Mouse (Mus musculus) liver, embryonic 16.5 days (tissue): ENCODE results near the gene Ube2e2. TPM values are rescaled to one million over a fixed set of nuclear protein-coding genes. Genes with fewer than 3 reads are reported as not detected.

Source experiments
- ATAC-seq: fragments of 200-750 bp; cut with Nextera tagmentation; 2 replicates; pipeline ENCODE4 v1.8.0; 2017; ENCODE audit warnings: low read depth, mild to moderate bottlenecking, moderate number of reproducible peaks, moderate library complexity
- H3K27ac ChIP-seq: fragments of 300-500 bp; sonication (generic); 2 replicates; pipeline ENCODE4 v1.5.1; 2014; ENCODE audit warnings: mild to moderate bottlenecking, low read length
- H3K27me3 ChIP-seq: fragments of 300-500 bp; sonication (generic); 2 replicates; pipeline ENCODE4 v1.6.1; 2014; ENCODE audit warnings: low read depth, low read length, mixed read lengths; ENCODE audit not compliant: control insufficient read depth, insufficient read depth
- H3K36me3 ChIP-seq: fragments of 300-500 bp; sonication (generic); 2 replicates; pipeline ENCODE4 v1.6.1; 2014; ENCODE audit warnings: mild to moderate bottlenecking; ENCODE audit not compliant: control insufficient read depth, insufficient read depth
- H3K4me1 ChIP-seq: fragments of 300-500 bp; sonication (generic); 2 replicates; pipeline ENCODE4 v1.6.1; 2014; ENCODE audit warnings: low read depth, low read length, mixed read lengths; ENCODE audit not compliant: control insufficient read depth
- H3K4me2 ChIP-seq: fragments of 300-500 bp; sonication (generic); 2 replicates; pipeline ENCODE4 v1.6.1; 2014; ENCODE audit warnings: low read depth, low read length, mixed read lengths
- H3K4me3 ChIP-seq: fragments of 300-500 bp; sonication (generic); 2 replicates; pipeline ENCODE4 v1.5.1; 2014; ENCODE audit warnings: low read depth, mild to moderate bottlenecking, low read length
- H3K9ac ChIP-seq: fragments of 300-500 bp; sonication (generic); 2 replicates; pipeline ENCODE4 v1.6.1; 2014; ENCODE audit warnings: low read depth, low read length
- H3K9me3 ChIP-seq: fragments of 300-500 bp; sonication (generic); replicated peaks from 2 replicates; pipeline ENCODE4 v1.6.1; 2016; ENCODE audit warnings: low read length; ENCODE audit not compliant: control insufficient read depth
- WGBS: fragments of 180-500 bp; shearing (Covaris S2); extraction: QIAGEN DNeasy Blood & Tissue Kit; methylation state at CpG from one replicate; pipeline ENCODE4 v1.1.7; 2014; ENCODE audit not compliant: insufficient replicate concordance; 5-methylcytosine and 5-hydroxymethylcytosine counted together
- polyA plus RNA-seq: library from polyadenylated mRNA; unstranded; fragments of >200 nt; fragmentation: Nextera tagmentation; extraction: Ambion mirVana; gene quantifications from 2 replicates; pipeline ENCODE4 v1.2.1, GENCODE M21; 2015

Ube2e2 gene
- polyA plus RNA-seq: 5.2 and 5.8 TPM in 2 replicates

DNA sequence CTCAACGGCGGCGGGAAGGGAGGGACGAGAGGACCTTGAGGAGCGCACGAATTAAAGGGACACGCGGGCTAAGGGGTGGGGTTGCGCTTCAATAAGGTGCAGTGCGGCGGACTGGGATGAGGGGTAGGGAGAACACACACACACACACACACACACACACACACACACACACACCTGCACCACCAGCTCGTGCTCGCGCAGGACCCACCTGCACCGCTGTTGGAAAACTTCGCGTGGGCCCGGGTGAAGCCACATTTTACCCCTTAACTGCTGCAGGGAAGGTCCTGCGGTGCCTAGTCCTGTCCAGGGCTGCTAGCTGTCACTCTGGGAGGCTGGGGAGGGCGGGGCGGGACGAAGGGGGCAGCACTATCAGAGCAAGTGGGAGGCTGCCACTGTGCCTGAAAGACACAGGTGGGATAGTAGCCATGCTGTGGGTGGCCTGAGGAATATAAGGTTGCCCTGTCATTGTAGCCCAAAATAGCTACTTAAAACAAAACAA lies at the start of gene Ube2e2:
Ube2e2 (minus strand) TSS at position 321 of the 499 bp plus-strand sequence.
- ATAC-seq: peak; percentile 40

DNA sequence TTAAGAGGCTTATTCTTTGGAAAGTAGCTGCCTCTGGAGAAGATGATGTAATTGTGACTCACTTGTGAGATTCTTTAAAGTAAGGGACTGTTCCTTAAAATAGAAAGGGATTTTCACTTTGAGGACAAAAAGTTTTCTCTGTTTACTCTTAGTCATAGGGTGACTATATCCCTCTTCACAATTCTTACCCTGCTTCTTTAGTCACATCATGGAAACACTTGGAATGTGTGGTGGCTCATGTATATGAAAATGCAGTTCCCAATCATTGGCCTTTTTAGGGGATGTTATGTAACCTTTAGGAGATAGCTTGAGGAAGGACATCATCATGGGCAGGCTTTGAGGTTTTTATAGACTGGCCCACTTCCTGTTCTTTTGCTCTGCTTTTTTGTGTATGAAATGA lies 46.0 kb upstream of the Ube2e2 start:
- no peak overlapping the region for H3K9ac ChIP-seq

More for the DNA sequence above, at the start of gene Ube2e2:
- Histone ChIP-seq H3K9ac (peak within 1 kb of the TSS; percentile 51), H3K9me3 (no peaks in the 10 kb centered on the region), H3K4me2 (peak within 1 kb of the TSS; percentile 63), H3K27me3 (peaks cover 4% of the 10 kb centered on the region), H3K27ac (no peak within 1 kb of the TSS; the same call in 1 of the 2 replicates), H3K4me3 (peak within 1 kb of the TSS; percentile 64), H3K36me3 (no peaks in the 10 kb centered on the region), H3K4me1 (no peaks in the 10 kb centered on the region)
- 3% methylated on average over 22 of the region's 22 CpGs for WGBS

DNA sequence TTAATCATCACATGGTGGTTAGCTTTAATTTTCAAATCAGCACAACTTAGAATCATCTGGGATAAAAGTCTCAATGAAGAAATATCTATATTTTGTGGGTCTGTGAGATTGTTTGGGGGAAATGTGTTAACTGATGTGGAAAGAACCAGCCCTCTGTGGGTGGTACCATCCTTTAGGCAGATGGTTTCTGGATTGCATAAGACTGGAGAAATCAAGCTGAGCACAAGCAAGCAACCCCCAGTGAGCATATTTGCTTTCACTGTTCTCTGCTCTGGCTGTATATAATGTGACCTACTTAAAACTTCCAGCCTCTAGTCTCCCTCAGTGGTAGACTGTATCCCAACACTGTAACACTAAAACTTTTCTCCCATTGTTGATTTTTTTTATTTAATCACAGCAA lies 9.5 kb upstream of the Ube2e2 start:
- H3K9ac ChIP-seq: no peak overlapping the region
- H3K4me3 ChIP-seq: no peak overlapping the region
- no peaks in the 10 kb centered on the region for H3K27me3 ChIP-seq
- no peaks in the 10 kb centered on the region for H3K36me3 ChIP-seq
- no peak overlapping the region for H3K4me2 ChIP-seq
- H3K27ac ChIP-seq: no peak overlapping the region
- no peaks in the 10 kb centered on the region for H3K4me1 ChIP-seq
- no peak for ATAC-seq
- no peaks in the 10 kb centered on the region for H3K9me3 ChIP-seq

More for the DNA sequence above, 46.0 kb upstream of the Ube2e2 start:
- Histone ChIP-seq H3K9me3 (no peaks in the 10 kb centered on the region), H3K4me2 (no peak overlapping the region), H3K27ac (no peak overlapping the region), H3K4me3 (no peak overlapping the region), H3K4me1 (no peaks in the 10 kb centered on the region), H3K36me3 (no peaks in the 10 kb centered on the region), H3K27me3 (no peaks in the 10 kb centered on the region)
- no peak for ATAC-seq

DNA sequence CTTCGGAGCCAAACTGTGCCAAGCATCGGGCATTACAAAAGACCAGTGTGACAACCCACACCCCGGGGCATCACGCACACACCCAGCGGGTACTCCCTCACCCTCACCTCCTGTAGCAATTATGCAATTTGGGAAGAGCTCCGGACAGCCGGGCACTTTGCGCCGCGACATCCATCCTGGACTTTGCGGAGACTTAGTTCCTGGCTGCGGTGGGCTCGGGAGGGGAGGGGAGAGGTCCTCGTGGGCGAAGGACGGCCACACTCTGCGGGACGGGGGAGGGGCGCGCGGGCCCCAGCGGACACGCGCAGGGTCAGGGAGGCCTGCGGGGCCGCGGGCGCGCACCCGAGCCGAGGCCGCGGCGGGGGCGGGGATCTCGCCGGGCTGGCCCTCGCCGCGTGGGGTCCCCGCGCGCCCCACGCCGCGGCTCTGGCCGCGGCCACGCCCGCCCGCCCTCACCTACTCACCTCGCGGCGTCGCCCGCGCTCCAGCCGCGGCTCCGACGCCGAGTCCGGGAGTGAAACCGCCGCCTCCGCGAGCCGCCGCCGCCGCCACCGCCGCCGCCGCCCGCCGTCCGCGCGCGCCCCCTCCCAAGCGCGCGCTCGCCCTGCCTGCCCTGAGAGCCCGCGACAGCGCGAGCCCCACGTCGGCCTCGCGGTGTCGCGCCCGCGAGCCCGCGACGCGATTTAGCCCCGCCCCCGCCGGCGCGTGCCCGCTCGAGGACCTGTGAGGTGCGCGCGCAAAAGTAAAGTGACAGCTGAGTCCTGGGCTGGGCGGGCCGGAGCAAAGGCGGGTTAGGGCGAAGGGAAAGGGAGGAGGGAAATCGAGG lies 733 bp downstream of the Ube2e2 start:
- ATAC-seq: peak; percentile 91
- no peaks in the 10 kb centered on the region for H3K9me3 ChIP-seq
- H3K4me2 ChIP-seq: peak overlapping the region; percentile 63
- H3K4me3 ChIP-seq: peak overlapping the region; percentile 64
- peak overlapping the region; percentile 51 for H3K9ac ChIP-seq
- H3K4me1 ChIP-seq: no peaks in the 10 kb centered on the region
- no peak overlapping the region; the same call in 1 of the 2 replicates for H3K27ac ChIP-seq
- no peaks in the 10 kb centered on the region for H3K36me3 ChIP-seq
- H3K27me3 ChIP-seq: peaks cover 4% of the 10 kb centered on the region
- 1% methylated on average over 58 of the region's 116 CpGs for WGBS

DNA sequence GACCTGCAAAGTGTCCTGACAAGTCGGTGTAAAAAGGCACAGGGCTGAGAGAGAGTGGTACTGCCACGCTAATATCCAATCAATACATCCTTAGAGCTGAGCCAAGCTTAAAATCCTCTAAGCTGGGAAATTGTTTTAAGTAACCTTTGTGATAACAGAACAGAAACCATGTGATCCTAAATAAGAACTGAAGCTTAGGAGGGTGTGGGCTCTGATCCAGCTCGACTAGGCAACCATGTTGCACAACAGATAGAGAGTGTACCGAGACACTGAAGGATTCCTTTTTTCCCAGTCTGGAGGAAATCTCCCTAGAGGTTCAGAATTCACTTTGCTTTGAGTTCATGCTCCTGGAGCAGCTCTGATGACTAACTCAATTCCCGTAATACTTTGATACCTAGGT lies 4.5 kb downstream of the Ube2e2 start:
- peaks cover 4% of the 10 kb centered on the region for H3K27me3 ChIP-seq
- H3K4me3 ChIP-seq: no peak overlapping the region
- H3K4me2 ChIP-seq: no peak overlapping the region
- no peaks in the 10 kb centered on the region for H3K9me3 ChIP-seq
- no peaks in the 10 kb centered on the region for H3K36me3 ChIP-seq
- no peak overlapping the region for H3K27ac ChIP-seq
- no peak overlapping the region for H3K9ac ChIP-seq
- no peaks in the 10 kb centered on the region for H3K4me1 ChIP-seq
- 56% methylated on average over 5 of the region's 5 CpGs for WGBS
- no peak for ATAC-seq

DNA sequence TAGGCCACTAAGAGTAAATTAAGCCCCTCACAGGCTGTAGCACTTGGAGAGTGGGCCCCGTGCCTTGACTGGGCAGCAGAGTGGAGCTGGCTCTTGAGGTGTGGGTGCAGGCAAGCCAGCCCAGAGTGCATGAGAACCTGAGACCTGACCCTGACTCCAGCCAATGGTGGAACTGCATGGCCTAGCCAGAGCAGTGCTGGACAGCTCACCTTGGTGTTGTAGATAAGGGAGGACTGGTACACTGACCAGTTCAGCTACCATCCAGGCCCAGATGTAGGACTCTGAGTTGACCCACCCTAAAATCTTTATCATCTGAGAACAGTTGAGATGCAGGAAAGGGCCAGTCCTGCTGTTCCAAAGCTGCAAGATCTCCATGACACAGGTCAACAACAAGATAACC lies 11.6 kb downstream of the Ube2e2 start:
- WGBS: 58% methylated on average over 1 of the region's 1 CpGs
- Histone ChIP-seq H3K27ac (no peak overlapping the region), H3K4me2 (no peak overlapping the region), H3K9ac (no peak overlapping the region), H3K27me3 (no peaks in the 10 kb centered on the region), H3K36me3 (no peaks in the 10 kb centered on the region), H3K4me1 (no peaks in the 10 kb centered on the region), H3K9me3 (no peaks in the 10 kb centered on the region), H3K4me3 (no peak overlapping the region)
- no peak for ATAC-seq

DNA sequence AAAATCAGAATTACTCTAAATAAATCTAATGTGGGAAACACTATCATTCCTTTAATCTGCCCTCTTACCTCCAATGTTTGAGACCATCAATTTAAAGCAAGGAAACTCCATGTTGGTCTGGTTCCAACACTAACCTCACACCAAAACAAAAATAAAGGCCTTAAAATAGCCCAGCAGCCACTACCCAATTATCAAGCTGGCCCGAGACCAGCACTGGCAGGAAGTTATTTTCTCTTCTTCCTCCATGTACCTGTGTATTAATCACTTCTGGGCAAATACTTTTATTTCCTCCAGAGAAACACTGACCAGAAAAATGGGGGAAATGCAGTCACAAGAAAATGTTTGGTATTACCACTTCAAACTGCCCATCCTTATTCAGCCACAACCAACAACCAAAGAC lies 23.4 kb downstream of the Ube2e2 start:
- no peak for ATAC-seq
- WGBS: 50% methylated on average over 1 of the region's 1 CpGs
- Histone ChIP-seq H3K4me1 (no peaks in the 10 kb centered on the region), H3K4me2 (no peak overlapping the region), H3K9me3 (no peaks in the 10 kb centered on the region), H3K9ac (no peak overlapping the region), H3K27me3 (no peaks in the 10 kb centered on the region), H3K4me3 (no peak overlapping the region), H3K36me3 (no peaks in the 10 kb centered on the region), H3K27ac (no peak overlapping the region)

DNA sequence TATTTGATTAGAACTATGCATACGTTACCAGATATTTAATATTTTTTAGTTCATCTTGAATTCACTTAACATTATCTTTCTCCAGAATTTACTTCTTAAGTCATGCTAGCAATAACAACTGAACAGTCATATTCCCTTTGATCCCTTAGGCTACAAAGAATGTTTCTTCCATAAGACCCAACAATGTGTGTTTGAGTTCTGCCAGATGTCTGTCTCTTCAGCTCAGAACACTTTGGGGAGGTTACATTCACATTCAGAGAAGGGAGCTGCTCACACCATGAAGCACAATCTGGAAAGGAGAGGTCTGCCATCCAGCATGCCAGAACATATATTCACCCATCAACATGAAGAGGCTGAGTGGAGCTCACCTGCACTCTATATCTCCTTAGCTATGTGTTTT lies 65.4 kb downstream of the Ube2e2 start:
- ATAC-seq: no peak
- H3K36me3 ChIP-seq: no peaks in the 10 kb centered on the region
- H3K27ac ChIP-seq: no peak overlapping the region
- no peaks in the 10 kb centered on the region for H3K9me3 ChIP-seq
- H3K9ac ChIP-seq: no peak overlapping the region
- no peaks in the 10 kb centered on the region for H3K4me1 ChIP-seq
- no peaks in the 10 kb centered on the region for H3K27me3 ChIP-seq
- WGBS: 62% methylated on average over 1 of the region's 1 CpGs
- H3K4me2 ChIP-seq: no peak overlapping the region
- H3K4me3 ChIP-seq: no peak overlapping the region

DNA sequence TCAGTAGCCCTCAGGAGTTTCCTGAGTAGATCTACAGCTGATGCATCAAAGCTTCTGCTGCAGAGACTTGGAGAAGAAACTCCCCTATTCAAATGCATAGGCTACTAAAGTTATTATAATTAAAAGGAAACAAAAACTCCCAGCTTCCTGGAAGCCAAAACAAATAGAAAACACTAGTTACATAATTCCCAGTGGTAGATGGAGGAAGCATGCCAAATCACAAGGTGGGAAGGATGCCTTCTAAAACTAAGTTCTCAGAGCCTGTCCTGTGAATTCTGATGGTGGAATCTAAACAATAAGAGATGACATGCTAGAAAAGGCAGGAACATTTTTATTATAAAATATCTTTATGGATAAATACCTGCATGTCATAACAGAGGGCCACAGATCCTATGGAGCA lies 67.3 kb downstream of the Ube2e2 start:
- Histone ChIP-seq H3K27me3 (no peaks in the 10 kb centered on the region), H3K36me3 (no peaks in the 10 kb centered on the region), H3K4me2 (no peak overlapping the region), H3K9me3 (no peaks in the 10 kb centered on the region), H3K4me1 (no peaks in the 10 kb centered on the region), H3K4me3 (no peak overlapping the region), H3K9ac (no peak overlapping the region), H3K27ac (no peak overlapping the region)
- no peak for ATAC-seq
